In genomic region chr8:25362656-25363055, GRCm38 (mm10) we compare ENCODE assay signal across 27 mouse cellular contexts.
A peak's percentile ranks its signal among the peaks of the same experiment; 100 is the strongest.
DNase-seq lines count a peak whose midpoint lies in the region; ATAC-seq lines count a peak whose summit lies in the region.
"Had no signal": no experiment of that assay in that cellular context is flagged by ENCODE, and none has a peak within 500 bp of the region (broad histone marks: within the 10 kb centered on the region; RNA-seq: fewer than 3 reads in every experiment).

No protein-coding gene starts in this region.

- H3K36me3 ChIP-seq in hindbrain, embryonic 13.5 days = no peaks in the 10 kb centered on the region
- H3K36me3 ChIP-seq: forebrain, embryonic 12.5 days; heart, embryonic 12.5 days; limb, embryonic 13.5 days; liver, embryonic 12.5 days; midbrain, embryonic 15.5 days; neural tube, embryonic 15.5 days; stomach, embryonic 15.5 days had no signal

- peak; percentile 28 for DNase-seq in CD4-positive, CD25-positive, alpha-beta regulatory T cell, adult 2 months (ENCODE audit: low read depth, low spot score)
- peak; percentile 15 for DNase-seq in thymus, postnatal 14 days
- DNase-seq in thymus, postnatal 36 days = no peak
- DNase-seq in embryo, embryonic 10.5 days (ENCODE audit: low spot score) = no peak
- DNase-seq: adrenal gland, postnatal 10 days; cerebellum, adult 9-11 months; gastrocnemius, postnatal 14 days; heart, adult 18-20 months; heart, postnatal 10 days; kidney, adult 18-20 months; kidney, postnatal 4 days; layer of hippocampus, adult 9-11 months; lung, adult 18-20 months; lung, postnatal 10 days; right cerebral cortex, adult 18-20 months had no signal

- no peak overlapping the region for H3K9ac ChIP-seq in hindbrain, embryonic 13.5 days
- H3K9ac ChIP-seq: forebrain, embryonic 12.5 days; heart, embryonic 12.5 days; limb, embryonic 13.5 days; liver, embryonic 12.5 days; midbrain, embryonic 15.5 days; neural tube, embryonic 15.5 days; stomach, embryonic 15.5 days had no signal

- no peaks in the 10 kb centered on the region for H3K9me3 ChIP-seq in hindbrain, embryonic 13.5 days
- H3K9me3 ChIP-seq: forebrain, embryonic 12.5 days; heart, embryonic 12.5 days; liver, embryonic 12.5 days; midbrain, embryonic 15.5 days; neural tube, embryonic 15.5 days; stomach, embryonic 15.5 days had no signal

- H3K4me3 ChIP-seq in hindbrain, embryonic 13.5 days = no peak overlapping the region
- H3K4me3 ChIP-seq: forebrain, embryonic 12.5 days; heart, embryonic 12.5 days; limb, embryonic 13.5 days; liver, embryonic 12.5 days; megakaryocyte, embryonic 14.5 days; midbrain, embryonic 15.5 days; neural tube, embryonic 15.5 days; stomach, embryonic 15.5 days had no signal

- H3K4me1 ChIP-seq in hindbrain, embryonic 13.5 days (replicated peaks) = peaks cover 1% of the 10 kb centered on the region; the same call in 1 of the 2 replicates
- H3K4me1 ChIP-seq: heart, embryonic 12.5 days; neural tube, embryonic 15.5 days; stomach, embryonic 15.5 days had no signal

- 76% methylated on average over 9 of the region's 9 CpGs for WGBS in hindbrain, embryonic 13.5 days

- no peak overlapping the region for H3K4me2 ChIP-seq in hindbrain, embryonic 13.5 days
- H3K4me2 ChIP-seq: forebrain, embryonic 12.5 days; heart, embryonic 12.5 days; limb, embryonic 13.5 days; liver, embryonic 12.5 days; midbrain, embryonic 15.5 days; neural tube, embryonic 15.5 days; stomach, embryonic 15.5 days had no signal

- ATAC-seq in CD4-positive, CD25-positive, alpha-beta regulatory T cell, adult 4 months = no peak
- ATAC-seq in megakaryocyte progenitor cell, adult 5-6 weeks (replicated peaks; ENCODE audit: poor library complexity) = peak; percentile 72
- ATAC-seq in hindbrain, embryonic 13.5 days (ENCODE audit: low FRiP score) = no peak
- ATAC-seq: inflammation-experienced regulatory T-cells, adult 6 months; liver, embryonic 12.5 days; midbrain, embryonic 15.5 days had no signal

- H3K27ac ChIP-seq in hindbrain, embryonic 13.5 days = no peak overlapping the region
- H3K27ac ChIP-seq: forebrain, embryonic 12.5 days; limb, embryonic 13.5 days; liver, embryonic 12.5 days; midbrain, embryonic 15.5 days; neural tube, embryonic 15.5 days; stomach, embryonic 15.5 days had no signal

- H3K27me3 ChIP-seq in hindbrain, embryonic 13.5 days = no peaks in the 10 kb centered on the region
- H3K27me3 ChIP-seq: forebrain, embryonic 12.5 days; heart, embryonic 12.5 days; limb, embryonic 13.5 days; liver, embryonic 12.5 days; neural tube, embryonic 15.5 days; stomach, embryonic 15.5 days had no signal

Comparison
In these comparisons a context has a peak if more than half of its experiments do, and no peak if none do; other contexts are left out.
1. DNase-seq: peak in CD4-positive, CD25-positive, alpha-beta regulatory T cell, adult 2 months (single experiment) and thymus, postnatal 14 days (single experiment); none in thymus, postnatal 36 days (0 of 2) and embryo, embryonic 10.5 days (single experiment).